9 mouse cellular contexts compared by ENCODE assay signal in genomic region chr14:32888876-32889674, GRCm38 (mm10). TPM values are rescaled to one million over a fixed set of nuclear protein-coding genes. Genes with fewer than 3 reads are reported as not detected.
DNase-seq lines count a peak whose midpoint lies in the region; TF ChIP-seq lines count a peak whose summit lies in the region.
"Had no signal": no experiment of that assay in that cellular context is flagged by ENCODE, and none has a peak within 500 bp of the region (broad histone marks: within the 10 kb centered on the region; RNA-seq: fewer than 3 reads in every experiment).

No protein-coding gene starts in this region.

- no peak; the same call in 1 of the 2 replicates for TF ChIP-seq CTCF in kidney, adult 2 months (conservative IDR thresholded peaks at IDR 0.05; ENCODE audit: insufficient read depth, insufficient read length, low read depth, low read length)
- no peak for TF ChIP-seq CTCF in testis, adult 2 months (IDR thresholded peaks at IDR 0.05; ENCODE audit: control insufficient read depth, insufficient read depth, insufficient replicate concordance, low read depth, low read length)

- H3K36me3 ChIP-seq in kidney, adult 2 months (ENCODE audit: control insufficient read depth, insufficient read depth, low read length), result no peaks in the 10 kb centered on the region
- no peaks in the 10 kb centered on the region for H3K36me3 ChIP-seq in testis, adult 2 months (ENCODE audit: control insufficient read depth, insufficient read depth, low read length)

- WGBS in kidney, adult 2 months, result 28% methylated on average over 6 of the region's 6 CpGs

- no peak overlapping the region for H3K27ac ChIP-seq in kidney, adult 2 months (ENCODE audit: insufficient read depth, low read depth, low read length)
- H3K27ac ChIP-seq in testis, adult 2 months (ENCODE audit: control insufficient read depth, insufficient read depth, low read depth, low read length), result peak overlapping the region; percentile 56

- intact Hi-C loops in gastrocnemius, postnatal 14 days (cut with DNase I; ENCODE audit: low total_unique reads), result no loop called here

- no peak for TF ChIP-seq POLR2A in kidney, adult 2 months (IDR thresholded peaks at IDR 0.05; ENCODE audit: low read depth, low read length)
- TF ChIP-seq POLR2A in testis, adult 2 months (IDR thresholded peaks at IDR 0.05; ENCODE audit: control insufficient read depth, low read depth, low read length), result no peak

- no peaks in the 10 kb centered on the region for H3K27me3 ChIP-seq in kidney, adult 2 months (replicated peaks; ENCODE audit: control insufficient read depth, insufficient read depth, low read length)
- H3K27me3 ChIP-seq in testis, adult 2 months (ENCODE audit: control insufficient read depth, insufficient read depth, low read length), result no peaks in the 10 kb centered on the region

- DNase-seq in gastrocnemius, postnatal 14 days, result peak; percentile 22
- DNase-seq in gastrocnemius, adult 8-10 months (ENCODE audit: low spot score in 2 of 2), result no peak
- DNase-seq in cerebellum, adult 9-11 months, result peak; percentile 68
- peak; percentile 13 to 19 for DNase-seq in frontal cortex, postnatal 14 days (ENCODE audit: low spot score in 2 of 2)
- peak; percentile 48 for DNase-seq in kidney, adult 2 months
- DNase-seq in lung, postnatal 25 days (ENCODE audit: low spot score), result peak; percentile 35
- no peak for DNase-seq in urinary bladder, postnatal 14 days (ENCODE audit: low spot score)

- H3K4me1 ChIP-seq in kidney, adult 2 months (ENCODE audit: control insufficient read depth, insufficient read depth, low read length), result no peaks in the 10 kb centered on the region
- peaks cover 5% of the 10 kb centered on the region for H3K4me1 ChIP-seq in testis, adult 2 months (ENCODE audit: control insufficient read depth, insufficient read depth, low read length)

- no peak overlapping the region for H3K4me3 ChIP-seq in kidney, adult 2 months (ENCODE audit: insufficient read depth, low read depth, low read length)
- no peak overlapping the region for H3K4me3 ChIP-seq in testis, adult 2 months (ENCODE audit: control insufficient read depth, low read depth, low read length)

RNA-seq across cellular contexts. Expression of gene Vstm4, which starts 32.5 kb away (rescaled TPM):
- 10 to 100 TPM in 1 of 2 experiments, 1 to 10 TPM in 1; 8.2 to 10.9 TPM for total RNA-seq in gastrocnemius, postnatal 14 days (2021)
- total RNA-seq in gastrocnemius, adult 8-10 months (2022), result 1 to 10 TPM; 1.5 to 3.6 (median 2.1) TPM
- 8.0 and 8.3 TPM in 2 replicates for polyA plus RNA-seq in kidney, adult 2 months (2012; rRNA removed)
- 4.5 and 5.9 TPM in 2 replicates for polyA plus RNA-seq in testis, adult 2 months (2012; rRNA removed)

RNA-seq across cellular contexts. Expression of gene Fam170b, which starts 55.3 kb away (rescaled TPM):
- total RNA-seq in gastrocnemius, postnatal 14 days (2021), result not detected
- under 1 TPM in 2 of 4 experiments, not detected in 2; 0.10 to 0.16 TPM for total RNA-seq in gastrocnemius, adult 8-10 months (2022)
- polyA plus RNA-seq in kidney, adult 2 months (2012; rRNA removed), result 0.14 TPM in 1 of 2 replicates, not detected in the other
- 211 and 224 TPM in 2 replicates for polyA plus RNA-seq in testis, adult 2 months (2012; rRNA removed)
- total RNA-seq: left cerebral cortex, postnatal 36 days had no signal

Comparison
In these comparisons a context has a peak if more than half of its experiments do, and no peak if none do; other contexts are left out.
1. DNase-seq: peak in gastrocnemius, postnatal 14 days (single experiment), cerebellum, adult 9-11 months (single experiment), frontal cortex, postnatal 14 days (2 of 2), kidney, adult 2 months (single experiment) and lung, postnatal 25 days (single experiment); none in gastrocnemius, adult 8-10 months (0 of 2) and urinary bladder, postnatal 14 days (single experiment).